Mouse (Mus musculus) forebrain, postnatal 0 days (tissue): ENCODE results near the gene Ces3a. TPM values are rescaled to one million over a fixed set of nuclear protein-coding genes. Genes with fewer than 3 reads are reported as not detected.
"Not testable (repeated sequence)": the region's sequence is repeated elsewhere in the genome, so short reads cannot be mapped to it uniquely, and the experiment has no call there.

ENCODE experiments used
- ATAC-seq: fragments of 200-750 bp; cut with Nextera tagmentation; 2 replicates; pipeline ENCODE4 v1.8.0; 2017; ENCODE audit warnings: mild to moderate bottlenecking, moderate library complexity
- DNase-seq: peaks from one replicate; pipeline ENCODE4 v3.0.0-alpha.2; 2015
- H3K27ac ChIP-seq: fragments of 300-500 bp; sonication (generic); 2 replicates; pipeline ENCODE4 v1.5.1; 2014; ENCODE audit warnings: low read depth, mild to moderate bottlenecking, antibody characterized with exemption, low read length, moderate library complexity, mixed read lengths
- H3K27me3 ChIP-seq: fragments of 300-500 bp; sonication (generic); 2 replicates; pipeline ENCODE4 v1.6.1; 2014; ENCODE audit warnings: mild to moderate bottlenecking, low read length, mixed read lengths; ENCODE audit not compliant: insufficient read depth
- H3K36me3 ChIP-seq: fragments of 300-500 bp; sonication (generic); 2 replicates; pipeline ENCODE4 v1.6.1; 2014; ENCODE audit warnings: mild to moderate bottlenecking, moderate library complexity; ENCODE audit not compliant: insufficient read depth
- H3K4me1 ChIP-seq: fragments of 300-500 bp; sonication (generic); 2 replicates; pipeline ENCODE4 v1.6.1; 2014; ENCODE audit warnings: antibody characterized with exemption; ENCODE audit not compliant: insufficient read depth
- H3K4me2 ChIP-seq: fragments of 300-500 bp; sonication (generic); 2 replicates; pipeline ENCODE4 v1.6.1; 2014; ENCODE audit warnings: low read depth, mild to moderate bottlenecking, moderate library complexity
- H3K4me3 ChIP-seq: fragments of 300-500 bp; sonication (generic); 2 replicates; pipeline ENCODE4 v1.5.1; 2014; ENCODE audit warnings: low read depth, low read length, mixed read lengths
- H3K9ac ChIP-seq: fragments of 300-500 bp; sonication (generic); 2 replicates; pipeline ENCODE4 v1.6.1; 2014; ENCODE audit warnings: mild to moderate bottlenecking
- H3K9me3 ChIP-seq: fragments of 300-500 bp; sonication (generic); 2 replicates; pipeline ENCODE4 v1.6.1; 2016; ENCODE audit warnings: low read length
- CTCF ChIP-seq: sonication (generic); IDR thresholded peaks from 2 replicates; pipeline ENCODE4 v1.5.1; 2016; ENCODE audit warnings: antibody characterized with exemption, control low read depth, low read depth
- WGBS: fragments of 180-500 bp; shearing (Covaris S2); extraction: QIAGEN DNeasy Blood & Tissue Kit; methylation state at CpG from one replicate; pipeline ENCODE4 v1.1.7; 2014; 5-methylcytosine and 5-hydroxymethylcytosine counted together
- polyA plus RNA-seq: library from polyadenylated mRNA; unstranded; fragments of >200 nt; fragmentation: Nextera tagmentation; extraction: Ambion mirVana; gene quantifications from 2 replicates; pipeline ENCODE4 v1.2.1, GENCODE M21; 2015
- total RNA-seq: library from RNA; depleted of rRNA; stranded (reverse); fragments of >200 nt; gene quantifications from 2 replicates; pipeline ENCODE4 v1.2.3, GENCODE M21; 2014

Gene Ces3a
- total and polyA plus RNA-seq, 2 experiments from 2014 or later, result not detected

- H3K4me1 ChIP-seq, result no peaks in the 10 kb centered on the region
- no peak overlapping the region for H3K9ac ChIP-seq
- H3K27me3 ChIP-seq, result no peaks in the 10 kb centered on the region
- DNase-seq (no peak), ATAC-seq (no peak)
- H3K36me3 ChIP-seq, result no peaks in the 10 kb centered on the region
- H3K4me3 ChIP-seq, result no peak overlapping the region
- no peak overlapping the region for H3K4me2 ChIP-seq
- no peaks in the 10 kb centered on the region for H3K9me3 ChIP-seq
- no peak overlapping the region for H3K27ac ChIP-seq
- no peak for TF ChIP-seq CTCF
Observed at GRCm38 (mm10) chr8:105068971-105069370, 20.6 kb downstream of the Ces3a start.

DNA sequence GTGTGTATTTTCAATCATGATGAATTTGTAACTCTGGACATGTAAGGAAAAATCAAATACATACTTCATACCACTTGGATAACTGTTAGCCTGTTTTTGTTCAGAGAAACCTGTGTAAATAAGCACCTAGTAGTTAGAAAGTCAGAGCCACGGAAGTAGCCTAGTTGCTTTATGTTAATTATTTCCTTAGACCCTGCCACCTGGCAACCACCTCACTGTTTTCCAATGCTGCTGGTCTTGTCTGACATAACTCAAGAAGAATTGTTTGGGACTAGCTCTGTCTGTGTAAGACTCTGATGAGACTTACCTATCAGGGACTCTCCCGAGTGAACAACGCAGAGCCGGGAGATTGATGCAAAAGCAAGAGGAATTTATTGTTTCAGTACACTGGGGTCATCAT is 28.2 kb downstream of the Ces3a start:
- 92% methylated on average over 4 of the region's 4 CpGs for WGBS
- Histone ChIP-seq H3K4me3 (no peak overlapping the region), H3K4me2 (no peak overlapping the region), H3K27ac (no peak overlapping the region), H3K36me3 (no peaks in the 10 kb centered on the region), H3K9me3 (no peaks in the 10 kb centered on the region), H3K9ac (no peak overlapping the region), H3K27me3 (no peaks in the 10 kb centered on the region), H3K4me1 (no peaks in the 10 kb centered on the region)
- ATAC-seq (no peak), DNase-seq (no peak)
- TF ChIP-seq CTCF, result no peak

GRCm38 (mm10) chr8:105077071-105077470 is 28.7 kb downstream of the Ces3a start:
- Histone ChIP-seq H3K27ac (no peak overlapping the region), H3K4me1 (no peaks in the 10 kb centered on the region), H3K27me3 (no peaks in the 10 kb centered on the region), H3K4me3 (no peak overlapping the region), H3K4me2 (no peak overlapping the region), H3K9ac (no peak overlapping the region), H3K9me3 (no peaks in the 10 kb centered on the region), H3K36me3 (no peaks in the 10 kb centered on the region)
- no peak for ATAC-seq
- no peak for DNase-seq
- no peak for TF ChIP-seq CTCF
- WGBS, result 65% methylated on average over 6 of the region's 6 CpGs

GRCm38 (mm10) chr8:105078591-105078990 is 30.2 kb downstream of the Ces3a start:
- no peak for ATAC-seq
- H3K27ac ChIP-seq, result no peak overlapping the region
- no peaks in the 10 kb centered on the region for H3K4me1 ChIP-seq
- H3K9ac ChIP-seq, result no peak overlapping the region
- H3K4me3 ChIP-seq, result no peak overlapping the region
- no peaks in the 10 kb centered on the region for H3K36me3 ChIP-seq
- H3K27me3 ChIP-seq, result no peaks in the 10 kb centered on the region
- no peaks in the 10 kb centered on the region for H3K9me3 ChIP-seq
- H3K4me2 ChIP-seq, result no peak overlapping the region
- no peak for TF ChIP-seq CTCF
- 85% methylated on average over 5 of the region's 5 CpGs for WGBS
- DNase-seq, result no peak

DNA sequence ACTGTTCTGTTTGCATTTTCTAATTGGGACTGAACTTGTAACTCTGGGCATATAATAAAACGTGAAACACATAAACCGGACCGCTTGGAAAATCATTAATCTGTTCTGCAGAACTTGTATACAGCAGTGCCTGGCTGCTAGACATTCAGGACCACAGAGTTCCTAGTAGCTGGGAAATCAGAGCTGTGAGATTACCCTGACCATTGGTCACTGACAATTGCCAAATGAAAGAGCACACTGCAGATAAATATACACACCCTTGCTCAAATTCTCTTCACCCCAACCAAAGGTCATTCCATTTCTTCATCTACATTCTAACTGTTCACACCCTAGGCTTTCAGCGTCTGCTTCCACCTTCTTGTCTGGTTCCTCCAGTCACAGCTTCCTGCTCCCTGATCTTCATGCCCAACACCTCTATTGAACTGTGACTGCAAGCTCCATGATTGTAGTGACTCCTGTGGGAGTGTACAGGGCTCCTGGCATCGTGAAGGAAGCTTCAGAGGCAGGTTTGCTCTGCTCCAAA is 32.5 kb downstream of the Ces3a start:
- Histone ChIP-seq H3K9me3 (no peaks in the 10 kb centered on the region), H3K36me3 (no peaks in the 10 kb centered on the region), H3K27me3 (no peaks in the 10 kb centered on the region), H3K4me2 (no peak overlapping the region), H3K27ac (no peak overlapping the region), H3K9ac (no peak overlapping the region), H3K4me1 (no peaks in the 10 kb centered on the region), H3K4me3 (no peak overlapping the region)
- TF ChIP-seq CTCF, result no peak
- ATAC-seq (no peak), DNase-seq (no peak)
- 81% methylated on average over 5 of the region's 5 CpGs for WGBS

- 80% methylated on average over 7 of the region's 7 CpGs for WGBS
- no peak within 1 kb of the TSS for H3K4me3 ChIP-seq
- H3K27me3 ChIP-seq, result no peaks in the 10 kb centered on the region
- TF ChIP-seq CTCF, result no peak
- no peak for ATAC-seq
- no peak within 1 kb of the TSS for H3K27ac ChIP-seq
- H3K36me3 ChIP-seq, result no peaks in the 10 kb centered on the region
- DNase-seq, result no peak
- no peaks in the 10 kb centered on the region for H3K9me3 ChIP-seq
- no peak within 1 kb of the TSS for H3K9ac ChIP-seq
- H3K4me2 ChIP-seq, result no peak within 1 kb of the TSS
- no peaks in the 10 kb centered on the region for H3K4me1 ChIP-seq
Observed at GRCm38 (mm10) chr8:105083449-105084050, 35.1 kb downstream of the Ces3a start, which contains the start of gene Ces3b. Gene Ces3b (plus strand): TSS chr8:105083753.

DNA sequence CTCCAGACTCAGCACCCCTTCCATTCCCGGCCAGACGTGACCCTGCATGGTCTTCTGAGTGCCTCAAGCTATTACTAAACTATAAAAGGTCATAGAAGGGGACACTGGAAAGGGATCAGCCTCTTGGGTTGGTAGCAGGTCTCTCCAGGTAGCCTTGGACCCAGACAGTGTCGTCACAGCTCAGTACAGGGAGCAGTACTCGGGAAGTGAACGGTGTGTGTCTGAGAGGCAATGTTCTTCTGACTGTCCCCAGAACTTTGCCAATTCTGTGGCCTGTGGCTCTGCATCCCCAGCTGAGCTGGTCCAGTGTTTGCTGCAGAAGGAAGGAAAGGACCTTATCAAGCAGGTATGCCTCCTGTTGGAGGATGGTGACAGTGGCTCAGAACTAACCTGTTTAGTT is 39.8 kb downstream of the Ces3a start:
- not testable (repeated sequence) for H3K27me3 ChIP-seq, H3K4me2 ChIP-seq, H3K9ac ChIP-seq, DNase-seq, H3K9me3 ChIP-seq, H3K4me3 ChIP-seq, H3K27ac ChIP-seq, H3K36me3 ChIP-seq, H3K4me1 ChIP-seq, ATAC-seq
- WGBS, result 88% methylated on average over 3 of the region's 5 CpGs

GRCm38 (mm10) chr8:105088581-105088980 is 40.2 kb downstream of the Ces3a start:
- Histone ChIP-seq H3K36me3 (no peaks in the 10 kb centered on the region), H3K27me3 (no peaks in the 10 kb centered on the region), H3K4me3 (no peak overlapping the region), H3K27ac (no peak overlapping the region), H3K9ac (no peak overlapping the region), H3K4me1 (no peaks in the 10 kb centered on the region), H3K9me3 (no peaks in the 10 kb centered on the region), H3K4me2 (no peak overlapping the region)
- ATAC-seq (no peak), DNase-seq (no peak)
- TF ChIP-seq CTCF, result no peak
- WGBS, result 71% methylated on average over 4 of the region's 4 CpGs
